Mouse (Mus musculus): ENCODE results near the gene Gpr176.

DNA sequence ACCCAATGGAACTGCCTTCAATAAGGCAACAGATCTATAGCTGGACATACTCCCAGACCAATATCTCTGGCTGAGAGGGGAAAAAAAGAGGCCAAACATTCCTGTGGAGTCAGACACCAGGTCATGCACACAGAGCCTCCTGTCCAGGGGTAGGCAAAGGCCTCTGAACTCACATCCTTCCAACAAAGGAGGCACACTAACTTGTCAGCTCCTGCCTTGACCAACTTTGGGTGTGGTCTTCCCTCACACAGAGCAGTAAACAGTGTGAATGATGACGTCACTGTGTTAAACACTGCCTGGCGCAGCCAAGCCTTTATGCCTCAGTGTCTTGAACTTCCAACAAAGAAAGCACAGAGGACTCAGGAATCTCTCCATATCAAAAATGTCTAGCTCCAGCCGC is 29.3 kb downstream of the Gpr176 start:
- TF ChIP-seq TAL1 (conservative IDR thresholded peaks at IDR 0.05; ENCODE audit: low read depth, low read length) (no peak), CTCF (IDR thresholded peaks at IDR 0.05; ENCODE audit: low read depth, low read length) (no peak)
